Mouse (Mus musculus) embryonic facial prominence, embryonic 14.5 days (tissue): ENCODE measurements at regions not wholly inside any gene's neighbourhood (a gene's known extent, or its start where the extent isn't known, plus 50 kb on each side); places are given as distances from the start of the nearest gene placed in this dataset.

ENCODE experiments used
- ATAC-seq: fragments of 200-750 bp; cut with Nextera tagmentation; 2 replicates; pipeline ENCODE4 v1.8.0; 2017; ENCODE audit warnings: low read depth, moderate number of reproducible peaks, moderate TSS enrichment
- DNase-seq: peaks from one replicate; pipeline ENCODE4 v3.0.0-alpha.2; 2015; ENCODE audit warnings: low spot score
- H3K27ac ChIP-seq: fragments of 300-500 bp; sonication (generic); replicated peaks from 2 replicates; pipeline ENCODE4 v1.5.1; 2014; ENCODE audit warnings: low read depth, mild to moderate bottlenecking, low read length, moderate library complexity
- H3K27me3 ChIP-seq: fragments of 300-500 bp; sonication (generic); replicated peaks from 2 replicates; pipeline ENCODE4 v1.6.1; 2014; ENCODE audit warnings: low read length; ENCODE audit not compliant: control insufficient read depth, insufficient read depth
- H3K36me3 ChIP-seq: fragments of 300-500 bp; sonication (generic); 2 replicates; pipeline ENCODE4 v1.6.1; 2014; ENCODE audit warnings: low read length, mixed read lengths; ENCODE audit not compliant: control insufficient read depth, insufficient read depth
- H3K4me1 ChIP-seq: fragments of 300-500 bp; sonication (generic); 2 replicates; pipeline ENCODE4 v1.6.1; 2014; ENCODE audit warnings: antibody characterized with exemption, low read length; ENCODE audit not compliant: control insufficient read depth, insufficient read depth
- H3K4me2 ChIP-seq: fragments of 300-500 bp; sonication (generic); 2 replicates; pipeline ENCODE4 v1.6.1; 2014; ENCODE audit warnings: low read depth, mild to moderate bottlenecking, low read length, moderate library complexity, mixed read lengths
- H3K4me3 ChIP-seq: fragments of 300-500 bp; sonication (generic); 2 replicates; pipeline ENCODE4 v1.5.1; 2014; ENCODE audit warnings: low read depth, mild to moderate bottlenecking, low read length
- H3K9ac ChIP-seq: fragments of 300-500 bp; sonication (generic); 2 replicates; pipeline ENCODE4 v1.6.1; 2014; ENCODE audit warnings: low read depth, mild to moderate bottlenecking, low read length, moderate library complexity, mixed read lengths
- H3K9me3 ChIP-seq: fragments of 300-500 bp; sonication (generic); 2 replicates; pipeline ENCODE4 v1.6.1; 2016; ENCODE audit warnings: low read length; ENCODE audit not compliant: control insufficient read depth
- WGBS: fragments of 180-500 bp; shearing (Covaris S2); extraction: QIAGEN DNeasy Blood & Tissue Kit; methylation state at CpG from one replicate; pipeline ENCODE4 v1.1.7; 2014; 5-methylcytosine and 5-hydroxymethylcytosine counted together

DNA sequence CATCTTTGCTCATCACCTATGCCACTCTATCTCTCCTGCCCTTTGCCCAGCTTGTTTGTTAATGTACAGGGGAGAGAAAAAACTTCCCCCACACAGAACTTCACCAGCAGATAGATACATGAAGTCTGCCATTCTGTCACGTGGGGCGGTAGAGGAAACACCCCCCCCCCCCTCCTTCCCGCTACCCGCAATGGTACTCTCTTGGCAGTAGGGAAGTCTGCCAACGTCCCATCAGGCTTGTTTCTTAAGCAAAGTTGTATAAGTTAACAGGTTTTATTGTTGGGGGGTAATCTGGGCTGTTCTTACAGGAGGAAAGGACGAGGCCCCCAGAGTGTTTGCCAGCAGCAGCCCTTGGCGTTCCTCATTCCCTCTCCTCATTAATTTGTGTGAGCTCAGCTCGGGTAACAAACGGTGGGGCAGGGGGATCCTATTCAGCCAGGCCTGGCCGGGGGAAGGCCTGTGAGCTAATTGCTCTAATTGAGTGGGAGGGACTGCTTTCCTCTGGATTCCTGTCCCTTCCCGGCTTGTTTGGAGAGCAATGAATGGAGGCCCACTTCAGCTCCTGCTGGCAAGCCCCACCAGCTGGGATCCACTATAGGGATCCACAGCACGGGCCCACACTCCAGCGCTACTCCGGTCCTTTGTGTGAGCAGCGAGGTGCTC lies 292.5 kb downstream of the Bcl11a start:
- Histone ChIP-seq H3K27me3 (no peaks in the 10 kb centered on the region), H3K4me1 (peaks cover 37% of the 10 kb centered on the region), H3K27ac (peak overlapping the region; percentile 55), H3K4me2 (peak overlapping the region; percentile 34), H3K36me3 (no peaks in the 10 kb centered on the region), H3K9me3 (no peaks in the 10 kb centered on the region), H3K9ac (0 out of 2 replicates have a peak overlapping the region, but pooled peaks have one; percentile 34), H3K4me3 (no peak overlapping the region)
- peak; percentile 84 for DNase-seq
- WGBS, result 21% methylated on average over 15 of the region's 15 CpGs
- peak; percentile 85 for ATAC-seq

DNA sequence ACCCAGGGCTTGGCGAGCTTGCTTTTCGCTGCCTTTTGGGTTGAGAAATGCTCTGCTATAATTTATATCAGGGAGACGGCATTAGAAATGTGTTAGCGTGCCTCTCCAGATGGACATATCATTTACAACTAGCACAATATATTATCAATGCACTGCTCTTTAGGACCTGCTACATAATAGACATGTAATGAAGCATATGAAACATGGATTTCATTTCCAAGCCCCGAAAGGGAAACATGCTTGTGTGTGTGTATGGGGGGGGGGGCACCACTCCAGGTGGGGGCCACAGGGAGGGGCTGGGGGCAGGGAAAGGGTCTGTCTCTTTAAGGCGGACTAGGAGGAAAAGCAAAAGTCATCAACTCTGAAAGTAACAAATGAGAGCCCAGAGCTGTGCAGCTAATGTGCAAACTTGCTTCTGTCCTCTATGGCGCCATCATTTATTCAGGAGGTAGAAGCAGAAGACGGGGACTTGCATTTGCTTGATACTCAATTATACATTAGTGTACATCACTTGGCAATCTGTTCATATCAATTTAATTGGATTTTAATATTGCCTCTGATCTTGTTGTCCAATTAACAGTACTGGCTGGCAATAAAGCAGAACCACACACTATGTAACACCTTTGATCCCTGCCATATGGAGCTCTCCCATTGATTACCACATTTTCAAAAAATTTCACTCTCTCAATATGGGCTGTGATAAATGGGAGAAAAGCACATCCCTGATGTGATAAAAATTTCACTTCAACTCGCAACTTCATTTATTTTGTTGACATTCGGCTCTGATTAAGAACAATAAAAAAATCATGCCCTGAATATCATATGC lies 293.2 kb downstream of the Bcl11a start:
- H3K4me2 ChIP-seq, result peak overlapping the region; percentile 34
- ATAC-seq (peak; percentile 7; the same call in 1 of the 2 replicates), DNase-seq (no peak)
- H3K27ac ChIP-seq, result peak overlapping the region; percentile 55
- H3K4me3 ChIP-seq, result no peak overlapping the region
- no peaks in the 10 kb centered on the region for H3K36me3 ChIP-seq
- H3K4me1 ChIP-seq, result peaks cover 37% of the 10 kb centered on the region
- 52% methylated on average over 10 of the region's 10 CpGs for WGBS
- no peaks in the 10 kb centered on the region for H3K27me3 ChIP-seq
- H3K9me3 ChIP-seq, result no peaks in the 10 kb centered on the region
- H3K9ac ChIP-seq, result 0 out of 2 replicates have a peak overlapping the region, but pooled peaks have one; percentile 34

DNA sequence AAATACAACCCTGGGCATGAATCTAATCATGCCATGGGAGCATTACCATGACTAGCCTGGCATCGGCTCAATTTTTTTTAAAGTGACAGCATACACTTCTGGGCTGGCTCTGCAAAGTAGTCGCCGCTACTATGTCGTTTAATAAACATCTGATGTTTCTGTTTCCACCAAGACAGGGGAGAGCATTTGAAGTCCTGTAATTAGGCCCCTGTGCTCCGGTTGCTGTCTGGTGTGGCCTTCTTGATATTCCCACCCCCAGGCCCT lies 293.8 kb downstream of the Bcl11a start:
- ATAC-seq, result no peak; the same call in 1 of the 2 replicates
- Histone ChIP-seq H3K9ac (no peak overlapping the region), H3K27ac (peak overlapping the region; percentile 31; the same call in 1 of the 2 replicates)

DNA sequence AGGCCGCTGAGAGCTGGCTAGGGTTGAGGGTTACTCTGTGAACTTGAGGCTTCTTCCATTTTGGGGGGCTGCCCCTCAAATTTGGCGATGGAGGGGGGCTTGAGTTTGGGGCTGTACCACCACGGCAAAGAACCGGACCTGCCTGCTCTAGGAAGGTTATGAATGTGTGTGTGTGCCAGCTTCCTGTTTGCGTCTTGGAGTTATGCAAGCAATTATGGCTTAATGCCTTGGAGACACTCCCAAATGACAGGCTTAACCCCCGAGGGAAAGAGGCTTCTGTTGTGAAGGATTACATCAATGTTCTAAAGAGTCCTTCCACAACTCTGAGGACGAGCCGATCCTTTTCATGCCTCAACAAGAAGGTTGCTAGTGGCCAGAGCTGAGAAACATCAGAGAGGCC lies 294.1 kb downstream of the Bcl11a start:
- H3K4me3 ChIP-seq, result no peak overlapping the region
- H3K9ac ChIP-seq, result no peak overlapping the region
- peaks cover 37% of the 10 kb centered on the region for H3K4me1 ChIP-seq
- ATAC-seq (peak; percentile 62; the same call in 1 of the 2 replicates), DNase-seq (peak; percentile 86)
- 21% methylated on average over 8 of the region's 8 CpGs for whole genome bisulfite sequencing
- H3K27me3 ChIP-seq, result no peaks in the 10 kb centered on the region
- peak overlapping the region; percentile 31; the same call in 1 of the 2 replicates for H3K27ac ChIP-seq
- H3K9me3 ChIP-seq, result no peaks in the 10 kb centered on the region
- H3K36me3 ChIP-seq, result no peaks in the 10 kb centered on the region
- 0 out of 2 replicates have a peak overlapping the region, but pooled peaks have one; percentile 10 for H3K4me2 ChIP-seq

More for the DNA sequence above, 293.8 kb downstream of the Bcl11a start:
- Histone ChIP-seq H3K27me3 (no peaks in the 10 kb centered on the region), H3K9me3 (no peaks in the 10 kb centered on the region), H3K4me2 (0 out of 2 replicates have a peak overlapping the region, but pooled peaks have one; percentile 10), H3K36me3 (no peaks in the 10 kb centered on the region), H3K4me1 (peaks cover 37% of the 10 kb centered on the region), H3K4me3 (no peak overlapping the region)
- 25% methylated on average over 5 of the region's 5 CpGs for WGBS
- DNase-seq, result peak; percentile 60

DNA sequence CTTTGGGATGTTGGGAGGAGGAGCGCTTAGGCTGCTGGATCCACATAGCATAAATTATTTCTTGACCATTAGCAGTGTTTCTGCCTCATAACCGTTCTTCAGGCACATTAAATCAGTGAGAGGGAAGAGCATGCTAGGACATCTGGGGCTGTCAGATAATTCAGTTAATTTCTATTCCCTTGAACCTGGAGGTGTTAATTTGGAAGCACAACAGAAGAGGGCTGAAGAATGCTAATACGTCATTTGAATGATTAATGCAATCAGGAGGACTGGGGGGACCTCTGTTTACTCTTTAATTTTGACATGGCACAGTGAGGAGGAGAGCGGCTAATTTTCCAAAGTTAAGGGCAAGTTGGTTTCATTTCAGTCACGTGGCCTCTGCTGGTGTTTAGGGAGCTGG lies 294.8 kb downstream of the Bcl11a start:
- no peaks in the 10 kb centered on the region for H3K9me3 ChIP-seq
- no peaks in the 10 kb centered on the region for H3K36me3 ChIP-seq
- ATAC-seq (no peak; the same call in 1 of the 2 replicates), DNase-seq (no peak)
- no peaks in the 10 kb centered on the region for H3K27me3 ChIP-seq
- 50% methylated on average over 5 of the region's 5 CpGs for WGBS
- H3K4me3 ChIP-seq, result no peak overlapping the region
- no peak overlapping the region for H3K27ac ChIP-seq
- no peak overlapping the region for H3K9ac ChIP-seq
- no peak overlapping the region for H3K4me2 ChIP-seq
- H3K4me1 ChIP-seq, result peaks cover 37% of the 10 kb centered on the region

DNA sequence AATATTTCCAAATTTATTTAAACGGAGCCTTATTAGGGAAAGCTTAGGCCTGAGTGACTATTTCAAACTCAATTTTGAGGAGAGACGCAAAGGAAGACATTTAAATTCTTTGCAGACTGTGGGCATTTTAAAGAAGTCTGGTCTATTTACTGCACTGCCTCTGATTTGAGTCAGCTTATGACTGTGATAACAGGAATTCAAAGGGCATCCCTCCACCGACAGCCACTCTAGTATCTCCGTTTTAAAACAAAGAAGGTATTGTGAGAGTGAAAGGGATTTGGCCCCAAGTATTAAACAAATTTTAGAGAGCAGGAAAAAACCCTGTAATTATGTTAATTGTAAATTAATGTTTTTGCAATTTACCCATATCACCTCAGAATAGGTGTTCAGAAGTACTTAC lies 295.4 kb downstream of the Bcl11a start:
- whole genome bisulfite sequencing, result 40% methylated on average over 4 of the region's 4 CpGs
- Histone ChIP-seq H3K9ac (no peak overlapping the region), H3K4me2 (no peak overlapping the region), H3K27ac (no peak overlapping the region), H3K4me1 (peaks cover 37% of the 10 kb centered on the region), H3K4me3 (no peak overlapping the region), H3K36me3 (no peaks in the 10 kb centered on the region), H3K27me3 (no peaks in the 10 kb centered on the region), H3K9me3 (no peaks in the 10 kb centered on the region)
- DNase-seq, result no peak
- no peak for ATAC-seq

DNA sequence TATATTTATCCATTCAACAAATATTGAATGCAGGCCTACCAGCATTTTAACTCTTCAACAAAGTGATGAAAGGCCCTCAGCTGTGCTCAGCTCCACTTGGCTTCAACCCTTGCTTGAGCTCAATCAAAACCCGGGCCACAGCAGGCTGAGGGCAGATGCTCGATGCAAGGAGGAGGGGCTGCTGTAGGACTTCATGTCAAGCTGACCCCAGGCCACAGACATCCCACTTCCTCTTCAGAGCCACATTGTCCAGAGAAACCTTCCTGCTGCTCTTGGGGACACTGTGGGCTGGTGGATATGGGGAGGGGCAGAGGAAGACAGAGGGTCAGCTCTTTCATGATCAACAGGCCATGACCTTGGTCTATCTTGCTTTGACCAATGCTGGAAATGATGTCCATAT lies 299.7 kb downstream of the Bcl11a start:
- H3K9me3 ChIP-seq, result no peaks in the 10 kb centered on the region
- no peak overlapping the region for H3K9ac ChIP-seq
- no peak overlapping the region for H3K4me3 ChIP-seq
- no peak overlapping the region for H3K27ac ChIP-seq
- no peak overlapping the region for H3K4me2 ChIP-seq
- ATAC-seq (no peak), DNase-seq (no peak)
- no peaks in the 10 kb centered on the region for H3K27me3 ChIP-seq
- no peaks in the 10 kb centered on the region for H3K36me3 ChIP-seq
- 43% methylated on average over 2 of the region's 2 CpGs for WGBS
- peaks cover 7% of the 10 kb centered on the region for H3K4me1 ChIP-seq

DNA sequence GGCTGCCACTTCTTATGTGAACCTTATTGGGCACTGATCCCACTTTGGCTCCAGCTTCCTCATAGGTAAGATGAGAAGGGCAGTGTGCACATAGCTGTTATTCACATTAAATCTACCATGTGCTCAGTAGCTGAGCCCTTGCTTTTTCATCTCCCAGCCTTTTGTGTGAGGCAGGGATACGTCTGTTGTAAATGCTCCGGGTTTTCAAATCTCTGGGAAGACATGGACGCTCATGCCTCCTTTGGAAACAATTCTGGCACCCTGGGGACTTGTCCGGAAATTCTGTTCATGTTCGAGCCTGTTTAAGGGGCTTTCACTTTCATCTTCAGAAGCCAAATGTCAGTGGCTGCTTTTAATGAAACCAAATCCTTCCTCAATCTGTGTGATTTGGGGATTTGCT lies 312.7 kb downstream of the Bcl11a start:
- peak; percentile 72 for DNase-seq

More for the DNA sequence above, 312.7 kb downstream of the Bcl11a start:
- no peak overlapping the region for H3K9ac ChIP-seq
- no peaks in the 10 kb centered on the region for H3K27me3 ChIP-seq
- H3K4me2 ChIP-seq, result no peak overlapping the region
- ATAC-seq, result peak; percentile 79; the same call in 1 of the 2 replicates
- H3K4me1 ChIP-seq, result no peaks in the 10 kb centered on the region; the same call in 1 of the 2 replicates
- no peaks in the 10 kb centered on the region for H3K9me3 ChIP-seq
- no peaks in the 10 kb centered on the region for H3K36me3 ChIP-seq
- H3K4me3 ChIP-seq, result no peak overlapping the region
- WGBS, result 9% methylated on average over 5 of the region's 5 CpGs
- H3K27ac ChIP-seq, result no peak overlapping the region
